Mouse (Mus musculus) heart, postnatal 14 days (tissue): ENCODE measurements around the gene Lrrc55. TPM values are rescaled to one million over a fixed set of nuclear protein-coding genes. Genes with fewer than 3 reads are reported as not detected.
"Not testable (repeated sequence)": the region's sequence is repeated elsewhere in the genome, so short reads cannot be mapped to it uniquely, and the experiment has no call there.

Experiments
- DNase-seq, 2 experiments: peaks; one replicate each; pipeline ENCODE4 v3.0.0; 2021 to 2022
- intact Hi-C: fragments of 180-260 bp; cut with DNase I; formaldehyde crosslinking; loops from one replicate; pipeline ENCODE4 v1.15.1; 2025
- long read RNA-seq, 2 experiments: library from polyadenylated mRNA; stranded (forward); transcript quantifications; one replicate each; pipeline ENCODE4 v2.0.0; 2021
- total RNA-seq, 2 experiments: library from RNA; stranded (reverse); gene quantifications; 2 replicates each; pipeline ENCODE4 v1.2.3; 2021

Gene Lrrc55
- 1 to 10 TPM; 3.1 to 4.3 TPM for total RNA-seq
- long read RNA-seq, experiment 1, partial matches to known transcripts, result 0 of 2 reads
- long read RNA-seq, experiment 1, other reads (novel, unspliced or antisense), result 2 of 2 reads
- long read RNA-seq, experiment 2, result 0 reads

DNA sequence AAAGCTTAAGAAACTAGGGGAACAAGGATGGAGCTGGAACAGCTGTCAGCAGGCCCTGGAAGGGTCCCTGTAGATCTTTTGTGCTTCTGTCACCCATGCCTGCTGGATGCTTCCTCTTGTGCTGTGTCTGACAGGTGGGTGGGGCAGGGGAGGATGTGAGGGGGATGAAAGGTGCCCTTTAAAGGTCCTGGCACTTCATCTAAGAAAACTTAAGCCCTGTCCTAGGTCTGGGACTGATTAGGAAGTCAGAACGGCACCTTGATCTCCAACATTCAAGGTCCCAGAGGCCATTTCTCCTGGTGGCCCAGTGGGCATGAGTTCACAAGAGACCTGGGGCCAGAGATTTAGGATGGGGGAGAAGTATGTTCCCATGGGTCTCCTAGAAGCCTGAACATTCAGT, at the start of gene Lrrc55:
Gene Lrrc55, minus strand, starts transcription at position 297 of the 400 bp plus-strand sequence.
- intact Hi-C loops, result loop anchor here (5.0 kb wide), 1 partner anchor 35 kb away; no protein-coding TSS in a partner anchor
- DNase-seq, result no peak

DNA sequence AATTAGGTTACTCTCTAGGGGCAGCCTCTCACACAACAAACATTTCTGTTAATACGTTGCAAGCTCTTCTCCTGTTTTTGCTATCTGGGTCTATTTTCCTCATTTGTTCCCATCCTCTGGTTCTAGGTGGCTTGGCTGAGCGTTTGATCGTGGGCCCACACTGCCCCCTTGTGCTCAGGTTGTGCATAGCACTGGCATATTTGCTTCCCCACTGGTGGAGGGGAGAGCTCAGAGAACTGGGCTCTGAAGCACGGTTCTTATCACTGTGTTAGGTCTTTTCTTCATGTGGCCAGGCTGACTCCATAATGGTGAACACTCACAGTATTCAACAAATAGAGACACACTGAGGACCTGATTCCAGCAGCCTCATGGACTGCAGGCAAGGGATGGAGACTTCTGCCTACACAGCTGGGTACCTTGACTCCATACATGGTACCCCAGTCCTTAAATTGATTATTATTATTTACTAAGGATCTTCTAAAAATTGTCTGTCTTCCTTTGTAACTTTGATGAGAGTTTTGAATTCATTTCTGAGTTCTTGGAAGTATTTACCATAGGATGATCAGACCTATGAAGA, 49.6 kb upstream of the Lrrc55 start:
- DNase-seq, result peak; percentile 88 to 90
- intact Hi-C loops, result loop anchor here (1.0 to 10.0 kb wide), 3 partner anchors 123 to 314 kb away; no protein-coding TSS in a partner anchor

DNA sequence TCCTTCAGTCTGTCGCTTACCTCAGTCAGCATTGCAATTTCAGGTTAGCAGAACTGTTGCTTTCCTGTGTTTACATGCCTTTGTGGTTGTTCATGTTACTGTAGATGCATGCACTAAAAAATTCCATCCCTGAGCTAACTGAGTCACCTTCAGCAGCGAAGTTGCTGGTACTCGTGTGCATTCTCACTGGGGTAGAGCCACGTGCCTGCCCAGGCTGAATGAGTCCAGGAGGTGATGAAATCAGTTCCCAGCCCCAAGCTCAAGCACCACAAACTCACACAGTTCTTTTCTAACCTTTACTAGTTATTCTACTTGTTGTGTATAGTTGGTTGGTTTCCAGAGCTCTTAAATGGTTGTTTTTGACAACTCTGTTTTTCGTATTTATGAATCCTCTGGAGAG, 48.7 kb upstream of the Lrrc55 start:
- intact Hi-C loops, result loop anchor here (1.0 to 10.0 kb wide), 4 partner anchors 67 to 315 kb away; no protein-coding TSS in a partner anchor

DNA sequence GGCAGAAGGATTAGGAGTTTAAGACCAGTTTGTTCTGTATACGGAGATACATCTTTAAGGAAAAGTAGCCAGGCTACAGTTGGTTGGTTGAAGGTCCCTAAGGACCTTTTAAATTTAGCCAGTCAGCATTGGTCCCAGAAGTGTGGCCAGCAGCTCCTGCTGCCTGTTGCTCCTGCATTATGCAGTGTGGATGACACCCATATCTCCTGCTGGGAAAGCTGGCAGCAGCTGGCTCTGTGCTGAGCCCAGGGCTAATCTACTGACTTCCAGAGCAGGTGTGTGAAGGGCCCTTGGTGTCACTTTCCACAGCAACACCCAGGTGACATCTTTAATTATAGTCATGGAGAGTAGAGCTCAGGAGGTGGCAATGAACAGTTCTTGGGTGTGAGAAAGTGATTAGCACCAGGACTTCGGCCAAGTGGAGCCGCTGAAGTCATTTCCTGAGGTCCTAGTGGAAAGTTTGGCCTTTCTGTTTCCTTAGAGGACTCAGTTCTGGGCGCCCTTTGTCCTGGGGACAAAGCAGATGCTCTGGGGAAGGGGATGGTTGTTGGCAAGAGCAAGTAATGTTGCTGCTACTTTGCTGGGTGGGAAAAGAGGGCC, 41.2 kb upstream of the Lrrc55 start:
- peak; percentile 40 to 51 for DNase-seq
- intact Hi-C loops, result no loop called here

More for the DNA sequence above, 48.7 kb upstream of the Lrrc55 start:
- DNase-seq, result no peak

GRCm38 (mm10) chr2:85237231-85237630, 40.2 kb upstream of the Lrrc55 start:
- DNase-seq, intact Hi-C loops: not testable (repeated sequence)

DNA sequence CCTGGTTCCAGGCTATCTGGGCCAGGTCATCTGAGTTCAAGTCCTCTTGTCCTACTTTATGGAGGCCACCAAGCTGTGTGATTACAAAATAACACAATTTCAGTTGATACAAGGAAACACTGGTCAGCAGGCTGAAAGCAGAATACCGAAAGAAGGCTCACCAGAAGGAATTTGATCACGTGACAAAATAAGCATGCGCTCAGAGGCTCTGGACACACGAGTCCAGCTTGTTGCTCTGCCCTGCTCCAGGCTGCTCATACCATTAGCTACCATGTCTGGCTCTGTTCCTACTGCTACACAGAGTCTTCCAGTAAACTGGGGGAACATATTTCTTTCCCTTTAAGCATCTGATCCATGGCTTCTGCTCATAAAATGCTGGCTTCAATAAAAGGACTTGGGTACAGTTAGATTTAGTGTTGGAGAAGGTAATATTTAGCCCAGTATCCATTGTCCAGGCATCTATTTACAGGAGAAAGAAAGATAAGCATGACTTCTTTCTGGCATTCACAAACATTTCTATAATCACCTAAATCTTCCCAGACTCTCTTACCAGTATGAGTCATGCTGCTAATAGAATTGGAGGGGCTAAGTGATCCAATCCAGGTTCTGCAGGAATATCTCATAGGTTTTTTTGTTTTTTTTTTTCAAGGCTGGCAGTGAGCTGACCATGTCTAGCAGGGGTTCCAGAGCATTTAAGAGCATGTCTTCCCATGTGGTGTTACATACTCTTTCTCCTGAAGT, 33.9 kb upstream of the Lrrc55 start:
- no peak for DNase-seq
- intact Hi-C loops, result loop anchor here (5.0 kb wide), 1 partner anchor 34 kb away; the partner anchor contains the start of gene Lrrc55

DNA sequence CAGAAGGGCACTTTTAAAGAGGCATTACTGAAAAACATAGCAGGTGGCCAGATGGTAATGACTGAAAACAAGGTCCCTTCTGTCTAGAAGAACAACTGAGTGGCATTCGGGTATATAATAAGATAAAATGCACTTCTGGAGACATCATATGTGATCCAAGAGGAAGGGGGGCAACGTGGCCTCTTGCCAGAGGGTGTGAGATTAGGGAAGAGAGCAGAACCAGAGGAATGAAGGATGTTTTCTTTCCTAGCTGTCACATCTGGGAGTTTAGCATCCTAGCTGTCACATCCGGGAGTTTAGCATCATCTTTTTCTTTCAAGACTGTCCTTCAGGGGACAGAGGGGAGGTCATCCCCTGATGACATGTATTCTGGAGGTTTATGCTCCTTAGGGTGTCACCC, 32.6 kb upstream of the Lrrc55 start:
- intact Hi-C loops, result loop anchor here (5.0 kb wide), 1 partner anchor 32 kb away; the partner anchor contains the start of gene Lrrc55
- DNase-seq, result no peak

DNA sequence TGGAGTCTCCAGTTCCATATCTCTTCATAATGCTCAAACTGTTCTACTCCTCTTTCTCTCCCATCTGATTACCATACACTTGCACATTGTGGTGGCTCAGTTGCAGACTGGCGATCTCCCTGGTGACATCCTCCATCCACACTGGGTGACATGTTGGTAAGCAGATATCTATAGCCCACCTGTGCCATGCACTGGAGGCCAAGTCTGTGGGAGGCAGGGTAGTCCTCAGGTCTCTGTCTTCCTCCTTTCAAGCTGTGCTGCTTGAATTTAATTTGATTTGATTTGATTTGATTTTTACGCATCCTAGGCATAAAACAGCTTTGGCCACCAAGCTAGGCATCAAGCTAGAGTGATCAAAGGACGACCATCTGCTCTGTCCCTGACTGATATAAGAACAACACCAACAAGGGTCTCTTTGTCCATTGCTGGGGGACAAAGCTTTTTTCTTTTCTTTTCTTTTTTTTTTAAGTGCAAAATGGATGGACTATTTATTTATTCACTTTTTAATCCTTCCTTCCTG, 30.9 kb upstream of the Lrrc55 start:
- intact Hi-C loops, result no loop called here
- DNase-seq, result no peak

- DNase-seq, result no peak
- intact Hi-C loops, result no loop called here
Measured at GRCm38 (mm10) chr2:85224221-85225179, 27.5 kb upstream of the Lrrc55 start.

GRCm38 (mm10) chr2:85216606-85217005, 19.6 kb upstream of the Lrrc55 start:
- DNase-seq, result no peak
- intact Hi-C loops, result no loop called here

DNA sequence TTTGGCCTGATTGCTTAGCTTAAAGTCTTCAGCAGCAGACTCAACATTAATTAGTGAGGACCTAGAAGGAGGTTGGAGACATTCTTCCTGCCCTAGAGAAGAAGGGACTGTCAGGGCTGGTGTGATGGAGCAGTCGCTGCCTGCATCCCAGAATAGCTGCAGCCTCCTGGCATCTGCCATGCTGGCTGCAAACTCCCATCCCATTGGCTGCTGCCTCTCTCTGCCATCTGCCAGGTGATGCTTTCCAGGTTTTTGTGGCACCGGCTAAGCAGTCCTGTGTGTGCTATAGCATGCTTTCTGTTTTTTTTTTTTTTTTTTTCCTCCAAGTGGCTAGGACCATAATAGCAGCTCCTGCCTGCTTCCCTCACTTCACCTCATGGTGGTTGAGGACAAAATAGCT, 16.7 kb upstream of the Lrrc55 start:
- intact Hi-C loops, result no loop called here
- DNase-seq, result no peak

DNA sequence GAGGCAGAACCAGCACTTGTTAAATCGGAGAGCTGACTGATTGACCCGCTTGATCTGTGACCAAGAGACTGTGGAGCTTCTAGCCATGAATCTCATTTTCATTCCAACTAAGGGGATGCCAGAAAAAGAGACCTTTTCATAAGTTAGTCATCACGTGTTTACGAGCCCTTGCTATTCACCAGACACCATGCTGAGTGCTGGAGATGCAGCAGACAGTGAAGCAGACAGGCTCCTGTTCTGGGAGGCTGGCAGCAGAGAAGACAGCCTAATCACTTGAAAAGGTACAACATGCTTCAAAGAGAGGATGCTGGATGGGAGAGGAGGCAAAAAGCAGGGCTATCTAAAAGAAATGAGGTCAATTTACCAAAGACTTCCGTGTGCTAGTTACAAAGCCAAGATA, 12.3 kb upstream of the Lrrc55 start:
- intact Hi-C loops, result no loop called here
- no peak for DNase-seq

DNA sequence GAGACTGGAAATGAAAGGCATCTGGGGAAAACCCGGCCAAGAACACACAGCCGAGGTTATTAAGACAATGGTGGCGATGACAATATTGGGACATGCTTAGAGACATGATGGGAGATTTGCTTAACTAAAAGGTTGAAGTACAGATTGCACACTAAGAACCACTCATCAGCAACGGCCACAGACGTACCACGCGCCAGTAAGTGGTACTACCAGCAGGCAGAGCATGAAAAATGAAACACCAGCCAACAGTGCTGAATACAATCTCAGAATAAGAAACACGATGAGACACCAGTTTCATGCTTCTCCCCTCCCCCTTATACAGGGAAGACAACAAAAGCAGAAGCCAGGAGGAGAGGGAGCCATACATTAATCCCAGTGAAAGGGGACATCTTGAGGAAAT, 8.2 kb upstream of the Lrrc55 start:
- intact Hi-C loops, result no loop called here
- DNase-seq, result no peak

DNA sequence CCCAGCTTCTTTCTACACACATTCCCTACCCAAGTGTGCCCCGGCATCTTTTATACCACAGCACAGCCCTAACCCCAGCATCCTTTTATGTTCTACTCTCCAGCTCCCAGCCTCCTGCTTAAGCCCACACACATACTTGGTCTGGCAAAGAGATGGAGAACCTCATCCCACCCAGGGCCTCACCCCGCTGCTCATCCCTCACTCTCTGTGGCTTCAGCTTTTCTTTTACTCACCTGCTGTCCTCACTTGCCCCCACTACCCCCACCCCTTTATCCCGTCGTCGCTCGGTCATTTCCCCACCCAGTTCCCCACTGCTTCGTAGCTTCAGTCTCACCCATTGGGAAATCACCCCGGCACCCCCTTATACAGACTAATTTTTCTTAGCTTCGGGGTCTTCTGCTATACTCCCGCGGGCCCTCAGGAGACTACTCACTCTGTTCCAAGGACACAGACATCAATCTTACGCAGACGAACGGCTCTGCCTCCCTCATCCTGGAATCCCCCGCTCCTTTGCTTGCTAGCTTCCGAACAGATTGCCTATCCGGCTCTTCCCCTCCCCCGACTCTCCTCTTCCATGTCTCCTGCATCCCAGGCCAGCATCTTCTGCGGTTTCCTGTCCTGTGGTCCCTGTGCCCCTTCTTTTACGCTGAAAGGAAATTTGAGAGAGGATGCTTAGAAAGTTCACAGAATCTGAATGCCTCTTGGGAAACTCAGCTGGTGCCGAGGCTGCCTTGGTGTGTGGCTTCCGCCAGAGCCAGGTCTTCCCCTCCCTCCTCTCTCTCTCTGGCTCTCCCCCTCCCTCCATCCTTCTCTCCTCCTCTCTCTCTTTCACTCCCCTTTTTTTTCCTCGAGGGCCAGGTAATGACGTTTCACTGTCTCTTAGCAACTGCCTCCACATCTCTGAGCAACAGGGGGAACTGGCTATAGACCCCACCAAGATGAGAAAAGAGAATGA, 1.3 kb upstream of the Lrrc55 start:
- intact Hi-C loops, result loop anchor here (5.0 kb wide), 1 partner anchor 34 kb away; no protein-coding TSS in a partner anchor
- peak in 1 of 2 experiments; percentile 22 for DNase-seq

DNA sequence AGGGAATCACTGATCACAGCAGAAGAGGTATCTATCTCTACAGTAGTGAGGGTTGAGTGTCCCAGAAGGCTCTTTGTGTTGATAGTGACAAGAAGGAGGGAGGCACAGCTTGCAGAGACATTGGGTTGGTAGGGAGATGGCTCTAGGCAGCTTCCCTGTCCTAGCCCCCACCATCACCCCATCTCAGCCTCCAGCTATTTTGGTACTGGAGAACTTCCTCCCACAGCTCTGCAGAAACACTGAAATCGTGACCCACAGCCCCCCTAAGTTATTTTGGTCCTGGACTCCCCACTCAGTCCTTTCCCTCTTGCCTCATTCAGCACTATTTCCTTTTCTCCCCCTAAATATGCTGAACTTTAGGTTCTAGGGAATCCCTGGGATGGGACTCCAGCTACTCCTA, 2.4 kb downstream of the Lrrc55 start:
- no peak for DNase-seq
- intact Hi-C loops, result no loop called here

DNA sequence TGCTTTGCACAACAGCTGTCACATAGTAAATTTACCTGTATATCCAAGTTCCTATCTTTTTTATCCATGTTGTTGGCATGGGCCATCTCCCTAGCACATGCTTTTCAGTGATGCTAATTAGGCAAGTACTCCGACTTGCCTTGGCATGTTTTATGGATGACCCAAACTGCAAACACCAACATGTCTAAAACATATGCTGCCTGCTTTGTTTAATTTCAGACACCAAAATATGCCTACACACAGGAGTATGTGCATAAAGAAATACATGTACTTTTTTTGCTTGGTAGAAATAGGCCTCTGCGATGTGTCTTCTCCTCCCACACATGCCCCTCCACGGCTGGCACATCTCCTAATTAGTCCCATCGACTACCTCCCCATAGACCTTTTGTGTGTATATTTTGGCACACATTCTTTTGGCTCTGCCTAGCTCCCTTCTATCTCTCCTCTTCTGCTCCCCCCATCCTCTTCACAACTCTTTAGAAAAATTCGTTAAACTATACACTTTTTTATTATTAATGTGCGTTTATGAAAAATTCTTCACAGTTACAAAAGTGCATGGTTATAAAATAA, 9.3 kb downstream of the Lrrc55 start:
- no peak for DNase-seq
- intact Hi-C loops, result no loop called here

DNA sequence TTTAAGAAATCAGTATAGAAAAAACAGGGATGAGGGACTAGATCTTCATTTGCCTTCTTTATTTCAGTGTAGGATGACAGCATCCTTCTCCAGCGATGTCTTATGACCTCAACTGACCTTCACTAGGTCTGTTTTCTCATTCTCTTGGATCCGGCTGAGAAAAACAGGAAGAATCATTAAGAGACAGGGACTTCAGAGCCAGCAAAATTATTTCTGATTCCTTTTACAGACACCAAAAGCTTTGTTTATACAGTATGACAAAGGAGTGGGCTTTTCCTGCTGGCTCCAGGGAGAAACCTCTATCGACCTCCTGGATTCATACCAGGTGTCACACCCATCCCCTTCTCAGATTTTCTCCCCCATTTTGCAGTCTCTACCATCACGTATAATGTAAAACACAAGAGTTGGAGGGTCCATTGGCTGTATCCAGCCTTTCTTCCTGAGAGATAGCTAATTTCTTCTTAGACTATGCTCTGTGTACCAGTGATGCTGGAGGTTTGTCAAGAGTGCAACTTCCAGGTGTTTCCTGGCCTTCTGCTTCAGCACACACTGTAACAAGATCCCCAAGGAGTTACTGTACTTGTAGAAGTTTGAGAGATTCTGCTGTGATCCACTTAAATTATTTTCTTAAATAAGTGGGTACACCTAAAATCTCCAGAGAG, 18.7 kb downstream of the Lrrc55 start:
- intact Hi-C loops, result loop anchor here (2.0 kb wide), 1 partner anchor 67 kb away; no protein-coding TSS in a partner anchor
- DNase-seq, result peak; percentile 13 to 19

- intact Hi-C loops, result loop anchor here (5.0 kb wide), 1 partner anchor 36 kb away; the partner anchor contains the start of gene Aplnr
- DNase-seq, result no peak
Measured at GRCm38 (mm10) chr2:85173545-85173944, 23.5 kb downstream of the Lrrc55 start.
